Mouse (Mus musculus) adipose tissue, adult 10 weeks (tissue): ENCODE data around the gene Kcnd3. TPM values are rescaled to one million over a fixed set of nuclear protein-coding genes. Genes with fewer than 3 reads are reported as not detected.

Experiments used
- polyA plus RNA-seq: library from polyadenylated mRNA; stranded (reverse); fragments of 350-450 nt; fragmentation: Illumina TruSeq; extraction: RNeasy Lipid Tissue Mini Kit (QIAGEN cat#74804); gene quantifications from one replicate; pipeline ENCODE4 v1.2.3, GENCODE M21; 2014; ENCODE audit warnings: low read depth, low replicate concordance

Kcnd3 gene
- 10.8 TPM for polyA plus RNA-seq

DNA sequence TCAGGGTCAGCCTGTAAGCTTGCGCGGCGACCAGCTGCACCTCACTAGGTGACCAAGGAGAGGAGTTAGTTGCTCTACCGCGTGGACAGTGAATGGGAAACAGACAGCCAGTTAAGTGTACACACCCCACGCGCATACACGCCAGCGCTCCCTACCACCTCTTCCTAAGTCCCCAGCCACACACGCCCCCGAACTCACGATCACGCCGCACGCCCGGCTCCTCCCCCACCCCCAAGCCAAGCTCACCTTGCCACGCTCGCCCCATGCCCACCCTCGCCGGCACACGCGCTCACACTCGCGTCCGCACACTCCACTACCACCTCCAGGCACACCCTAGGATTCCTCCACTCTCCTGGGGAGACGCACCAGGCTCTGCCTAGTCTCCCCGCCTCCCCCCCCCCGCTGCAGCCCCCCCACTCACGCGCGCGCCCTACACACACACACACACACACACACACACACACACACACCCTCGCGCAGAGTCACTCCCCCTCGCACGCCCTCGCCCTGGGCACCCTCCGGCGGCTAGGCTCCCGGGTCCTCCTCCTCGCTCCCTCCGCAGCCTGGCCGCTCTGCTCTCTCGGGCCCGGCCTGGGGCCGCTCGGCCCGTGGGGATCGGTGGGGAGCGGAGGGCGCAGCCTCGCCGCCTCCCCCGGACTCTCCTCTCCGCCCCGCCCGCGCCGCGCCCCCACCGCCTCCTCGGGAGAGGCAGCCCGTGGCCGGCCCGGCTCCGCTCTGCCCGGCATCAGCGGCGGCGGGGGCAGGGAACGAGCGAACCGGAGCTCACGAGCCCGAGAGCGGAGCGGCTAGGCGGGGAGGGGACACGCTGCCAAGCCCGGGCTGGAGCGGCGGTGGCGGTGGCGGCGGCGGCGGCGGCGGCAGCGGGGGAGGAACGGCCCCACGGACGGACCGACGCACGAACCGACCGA, at the start of gene Kcnd3:
TSS of gene Kcnd3 (plus strand) at position 704 of the 929 bp plus-strand sequence.

DNA sequence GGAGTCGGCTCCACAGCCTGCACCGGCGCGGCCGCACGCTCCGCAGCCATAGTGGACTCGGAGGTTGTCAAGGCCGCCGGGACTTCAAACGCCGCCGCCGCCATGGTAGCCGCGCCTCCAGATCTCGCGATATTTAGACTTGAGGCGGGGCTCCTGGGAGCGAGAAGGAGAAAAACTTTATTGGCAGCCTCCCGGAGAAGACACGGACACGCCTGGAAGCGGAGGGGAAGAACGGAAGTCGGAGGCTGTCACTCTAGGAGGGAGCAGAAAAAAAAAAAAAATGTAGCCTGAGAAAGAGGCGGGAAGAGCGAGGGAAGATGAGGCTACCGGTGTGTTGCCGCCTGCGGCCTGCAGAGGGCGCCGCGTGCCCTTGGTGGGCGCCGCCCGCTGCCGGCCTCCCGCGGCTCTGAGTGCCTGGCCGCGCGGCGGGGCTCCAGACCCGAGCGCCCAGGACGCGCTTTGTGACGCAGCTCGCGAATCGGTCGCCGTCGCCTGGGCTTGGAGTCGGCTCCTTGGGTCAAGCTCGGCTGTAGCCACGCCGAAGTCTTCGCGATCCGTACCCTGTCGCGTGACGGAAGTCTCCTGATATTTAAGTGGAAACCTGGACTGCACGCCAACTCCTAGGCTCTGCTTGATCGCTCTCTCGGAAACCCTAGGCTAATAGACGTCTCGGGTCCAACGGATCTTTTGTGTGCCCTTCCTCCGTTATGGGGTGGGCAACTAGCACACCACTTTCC, 235.4 kb downstream of the Kcnd3 start, which contains the start of gene Ddx20:
TSS of gene Ddx20 (minus strand) at position 251 of the 737 bp plus-strand sequence.

DNA sequence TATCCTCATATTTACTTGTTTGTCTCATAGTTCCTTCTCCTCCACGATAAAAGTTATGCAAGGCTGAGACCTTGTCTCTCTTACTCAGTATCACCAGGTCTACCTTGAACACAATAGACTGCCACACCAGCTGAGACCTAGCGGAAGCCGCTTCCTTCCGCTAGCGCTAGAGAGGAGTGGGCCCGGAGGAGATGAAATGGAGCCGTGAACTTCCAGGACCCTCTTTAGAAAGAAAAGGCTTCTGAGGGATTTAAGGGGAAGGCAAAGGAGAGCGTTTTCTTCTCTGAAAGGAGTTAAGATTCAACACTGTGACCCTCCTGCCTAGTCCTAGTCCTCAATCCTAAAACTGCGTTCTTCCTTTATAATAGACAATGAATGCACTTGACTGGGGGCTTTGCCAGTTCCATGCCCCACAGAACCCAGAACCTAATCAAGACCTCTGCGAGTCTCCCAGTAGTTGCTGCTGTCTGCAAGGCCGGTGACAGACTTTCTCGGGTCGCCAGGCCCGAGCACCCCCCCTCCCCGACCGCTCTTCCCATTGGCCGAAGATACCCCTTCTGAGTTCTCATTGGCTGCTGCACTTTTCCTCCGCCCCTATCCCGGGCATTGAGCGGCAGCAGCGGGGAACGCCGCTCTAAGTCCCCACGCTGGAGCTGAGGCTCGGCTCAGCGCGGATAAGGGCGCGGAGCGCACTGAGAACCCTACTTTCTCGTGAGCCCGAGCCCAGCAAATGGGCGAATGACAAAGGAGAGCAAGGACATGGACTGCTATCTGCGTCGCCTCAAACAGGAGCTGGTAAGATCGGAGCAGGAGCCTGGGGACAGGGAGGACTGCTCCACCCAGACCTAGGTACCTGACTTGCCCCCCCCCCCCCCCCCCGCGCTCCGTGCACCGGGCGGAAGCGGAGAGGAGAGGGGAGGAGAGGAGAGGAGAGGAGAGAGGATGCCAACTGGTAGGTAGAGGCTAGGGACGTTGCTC, 252.2 kb downstream of the Kcnd3 start, which contains the start of gene Inka2:
TSS of gene Inka2 (plus strand) at position 569 of the 978 bp plus-strand sequence.

Other genes with a start within 250 kb of the Kcnd3 start
- gene Ddx20, start 235.2 kb downstream of the Kcnd3 start, polyA plus RNA-seq, result 14.3 TPM